Mouse (Mus musculus): ENCODE results near the gene Sord. TPM values are rescaled to one million over a fixed set of nuclear protein-coding genes. Genes with fewer than 3 reads are reported as not detected.
A peak's percentile ranks its signal among the peaks of the same experiment; 100 is the strongest.

Sord gene
- polyA plus RNA-seq, 1 experiment from 2014 or later: 20.5 TPM

DNA sequence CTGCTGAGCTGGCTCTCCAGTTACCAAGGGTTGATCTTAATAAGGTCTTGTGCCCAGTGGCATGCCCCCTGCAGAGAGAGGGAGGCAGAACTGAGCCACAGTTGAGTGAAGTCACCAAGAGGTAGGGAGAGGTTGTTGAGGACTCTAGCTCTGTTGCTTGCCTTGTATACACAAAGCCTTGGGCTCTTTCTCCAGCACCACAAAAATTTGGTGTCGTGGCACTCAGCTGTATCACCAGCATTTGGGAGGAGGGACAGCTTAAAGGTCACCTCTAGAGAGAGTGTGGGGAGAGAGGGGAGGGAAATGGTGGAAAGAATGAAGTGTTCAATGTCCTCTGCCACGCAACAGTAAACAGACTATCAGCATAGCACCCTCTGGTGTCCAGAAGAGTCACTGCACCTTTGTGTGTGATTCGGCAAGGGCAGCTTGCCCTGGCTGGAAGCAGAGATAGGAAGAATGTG lies 9.2 kb downstream of the Sord start:
- H3K27me3 ChIP-seq (replicated peaks): no peaks in the 10 kb centered on the region
- H3K4me2 ChIP-seq: no peak overlapping the region
- no peak overlapping the region for H3K4me3 ChIP-seq
- H3K4me1 ChIP-seq: no peaks in the 10 kb centered on the region
- 2% methylated on average over 3 of the region's 3 CpGs for WGBS
- H3K9me3 ChIP-seq: no peaks in the 10 kb centered on the region
- H3K36me3 ChIP-seq (replicated peaks): no peaks in the 10 kb centered on the region
- no peak overlapping the region for H3K27ac ChIP-seq
- peak; percentile 48 for ATAC-seq (replicated peaks)
- H3K9ac ChIP-seq: no peak overlapping the region

DNA sequence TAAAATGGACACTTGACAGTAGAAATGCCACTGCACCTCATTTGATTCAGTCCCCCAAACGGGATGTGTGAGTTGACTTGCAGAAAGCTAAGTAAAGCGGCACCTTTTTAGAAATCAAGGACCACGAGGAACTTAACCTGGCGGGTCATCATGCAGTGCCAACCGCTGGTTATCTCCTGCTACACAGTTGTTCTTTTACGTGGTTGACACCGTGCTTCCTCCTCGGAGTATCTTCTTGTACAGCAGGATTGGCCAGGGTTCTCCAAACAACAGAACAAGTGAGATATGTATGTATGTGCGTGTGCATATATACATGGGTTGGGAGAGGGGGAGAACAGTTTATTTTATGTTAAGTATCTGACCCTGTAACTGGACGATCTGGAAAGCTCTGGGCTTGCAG lies 13.2 kb downstream of the Sord start:
- H3K9me3 ChIP-seq: no peaks in the 10 kb centered on the region
- H3K4me3 ChIP-seq: no peak overlapping the region
- no peaks in the 10 kb centered on the region for H3K27me3 ChIP-seq (replicated peaks)
- H3K36me3 ChIP-seq (replicated peaks): no peaks in the 10 kb centered on the region
- no peak overlapping the region for H3K4me2 ChIP-seq
- no peaks in the 10 kb centered on the region for H3K4me1 ChIP-seq
- no peak overlapping the region for H3K27ac ChIP-seq
- no peak for ATAC-seq (replicated peaks)
- no peak overlapping the region for H3K9ac ChIP-seq
- 88% methylated on average over 10 of the region's 10 CpGs for WGBS

DNA sequence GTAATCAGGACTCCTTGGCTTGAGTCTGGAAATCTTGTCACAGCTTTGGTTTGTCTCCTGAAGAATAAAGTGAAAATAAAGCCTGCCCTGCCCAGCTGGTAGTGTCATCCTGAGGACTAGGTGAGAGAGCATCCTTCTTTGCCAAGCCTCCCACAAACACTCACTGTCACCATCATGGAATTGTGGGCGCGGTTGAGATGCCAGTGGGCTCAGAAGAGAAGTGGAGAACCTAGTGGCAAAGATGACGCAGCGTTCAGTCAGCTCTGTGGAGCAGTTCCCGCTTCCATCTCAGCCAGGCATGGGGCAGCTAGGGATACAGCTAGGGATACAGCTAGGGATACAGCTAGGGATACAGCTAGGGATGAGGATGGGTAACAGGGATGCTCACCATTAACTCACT lies 21.4 kb downstream of the Sord start:
- H3K27me3 ChIP-seq (replicated peaks): no peaks in the 10 kb centered on the region
- H3K9me3 ChIP-seq: no peaks in the 10 kb centered on the region
- H3K4me3 ChIP-seq: no peak overlapping the region
- H3K9ac ChIP-seq: no peak overlapping the region
- WGBS: 98% methylated on average over 5 of the region's 5 CpGs
- no peaks in the 10 kb centered on the region for H3K36me3 ChIP-seq (replicated peaks)
- ATAC-seq (replicated peaks): no peak
- no peak overlapping the region for H3K27ac ChIP-seq
- no peaks in the 10 kb centered on the region for H3K4me1 ChIP-seq
- no peak overlapping the region for H3K4me2 ChIP-seq

DNA sequence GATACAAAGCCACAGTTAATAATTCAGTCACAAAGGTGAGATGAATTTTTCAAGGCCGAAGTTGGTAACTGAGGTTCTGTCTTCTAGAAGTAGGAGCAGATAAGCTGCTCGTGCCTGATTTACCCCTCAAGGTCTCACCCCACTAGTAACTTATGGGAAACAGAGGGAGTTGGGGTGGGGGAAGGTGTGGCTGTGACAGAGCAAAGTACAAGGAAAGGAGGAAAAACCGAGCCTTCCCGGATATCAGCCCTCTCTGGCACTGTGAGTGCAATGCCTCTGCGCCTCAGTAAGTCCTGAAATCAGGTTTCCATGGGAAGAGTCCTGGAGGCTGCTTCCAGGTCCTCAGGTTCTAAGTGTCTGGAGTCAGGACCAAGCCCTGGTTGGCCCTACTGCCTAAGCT lies 26.2 kb downstream of the Sord start:
- peaks cover 16% of the 10 kb centered on the region for H3K4me1 ChIP-seq
- no peak for ATAC-seq (replicated peaks)
- no peaks in the 10 kb centered on the region for H3K9me3 ChIP-seq
- no peak overlapping the region for H3K4me2 ChIP-seq
- no peaks in the 10 kb centered on the region for H3K36me3 ChIP-seq (replicated peaks)
- H3K9ac ChIP-seq: no peak overlapping the region
- 92% methylated on average over 5 of the region's 5 CpGs for WGBS
- no peaks in the 10 kb centered on the region for H3K27me3 ChIP-seq (replicated peaks)
- H3K27ac ChIP-seq: no peak overlapping the region
- H3K4me3 ChIP-seq: no peak overlapping the region

DNA sequence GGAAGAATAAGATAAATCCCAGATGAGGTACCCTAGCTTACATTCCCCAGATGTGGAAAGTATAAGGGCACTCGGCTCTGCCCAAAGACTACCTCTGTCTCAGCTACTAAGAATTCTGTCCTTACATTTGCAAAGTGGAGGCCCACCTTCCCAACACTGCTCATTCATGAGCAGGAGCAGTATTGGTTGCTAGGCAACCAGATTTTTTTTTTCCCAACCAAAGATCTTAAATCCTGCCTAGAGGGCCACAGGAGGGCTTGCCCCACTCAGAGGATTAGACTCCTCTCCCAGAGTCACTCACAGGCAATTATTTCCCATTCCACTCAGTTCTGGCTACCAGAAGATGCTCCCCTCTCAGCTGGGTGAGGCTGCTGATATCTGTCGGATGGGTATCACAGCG lies 30.1 kb downstream of the Sord start:
- peak overlapping the region; percentile 70 for H3K27ac ChIP-seq

DNA sequence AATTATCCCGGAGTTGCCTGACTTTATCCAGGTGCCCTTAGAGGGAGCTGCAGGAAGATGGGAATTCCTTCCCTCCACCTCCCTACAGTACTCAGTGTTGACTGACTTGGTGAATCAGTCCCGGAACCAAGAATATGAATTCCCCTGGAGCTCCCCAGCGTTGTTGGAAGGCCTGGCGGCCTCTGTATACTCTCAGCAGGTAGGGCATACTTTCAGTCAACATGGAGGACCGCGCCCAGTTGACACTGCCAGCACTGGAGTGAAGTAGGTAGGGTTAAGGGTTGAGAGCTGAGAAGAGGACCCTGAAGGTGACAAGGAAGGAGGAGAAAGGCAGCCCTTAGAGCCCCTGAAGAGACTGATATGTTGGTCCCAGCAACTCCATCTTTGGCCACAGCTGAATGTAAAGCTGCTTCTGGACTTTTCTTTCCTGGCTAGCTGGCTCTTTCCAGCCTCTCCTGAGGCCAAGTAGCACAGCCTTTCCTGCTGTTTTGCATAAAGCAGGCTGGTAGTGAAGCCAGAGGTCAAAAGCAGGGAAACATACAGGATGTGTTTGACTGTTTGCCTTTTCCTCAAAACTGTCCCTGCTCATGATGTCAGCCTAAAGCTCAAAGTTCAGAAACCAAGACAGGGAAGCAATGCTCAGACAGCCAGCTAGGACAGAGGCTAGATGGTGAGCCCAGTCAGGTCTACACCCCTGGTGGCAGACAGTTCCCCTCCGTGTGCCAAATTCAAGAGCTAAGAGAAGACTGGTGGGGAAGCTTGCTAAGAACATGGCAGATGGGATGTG lies 32.1 kb downstream of the Sord start:
- 92% methylated on average over 7 of the region's 7 CpGs for WGBS
- H3K4me1 ChIP-seq: peaks cover 16% of the 10 kb centered on the region
- H3K27me3 ChIP-seq (replicated peaks): no peaks in the 10 kb centered on the region
- H3K4me2 ChIP-seq: no peak overlapping the region
- H3K36me3 ChIP-seq (replicated peaks): no peaks in the 10 kb centered on the region
- no peak overlapping the region for H3K9ac ChIP-seq
- H3K27ac ChIP-seq: no peak overlapping the region
- no peaks in the 10 kb centered on the region for H3K9me3 ChIP-seq
- ATAC-seq (replicated peaks): no peak
- H3K4me3 ChIP-seq: no peak overlapping the region

More for the DNA sequence above, 30.1 kb downstream of the Sord start:
- 21% methylated on average over 3 of the region's 3 CpGs for WGBS
- Histone ChIP-seq H3K36me3 (replicated peaks) (no peaks in the 10 kb centered on the region), H3K9me3 (no peaks in the 10 kb centered on the region), H3K4me1 (peaks cover 16% of the 10 kb centered on the region), H3K4me3 (no peak overlapping the region), H3K9ac (no peak overlapping the region), H3K4me2 (no peak overlapping the region), H3K27me3 (replicated peaks) (no peaks in the 10 kb centered on the region)
- peak; percentile 91 for ATAC-seq (replicated peaks)

DNA sequence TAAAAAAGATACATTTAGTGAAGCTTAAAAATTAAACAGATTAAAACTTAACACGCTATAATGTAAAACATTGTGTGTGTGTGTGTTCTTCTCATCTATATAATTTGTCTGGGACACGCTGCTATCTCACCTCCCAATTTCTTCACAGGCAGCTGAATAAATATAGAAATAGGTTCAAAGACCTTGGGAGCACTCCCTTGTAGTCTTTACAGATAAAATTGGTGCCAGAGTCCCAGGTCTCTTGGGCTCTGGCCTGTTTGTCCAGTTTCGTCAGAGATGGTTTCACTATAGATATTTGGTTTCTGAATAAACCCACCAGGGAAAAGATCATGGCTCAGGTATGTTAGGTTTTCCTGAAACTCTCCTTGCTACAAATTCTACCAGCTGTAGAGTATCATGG lies 44.2 kb downstream of the Sord start:
- Histone ChIP-seq H3K4me3 (no peak overlapping the region), H3K4me1 (no peaks in the 10 kb centered on the region), H3K4me2 (no peak overlapping the region), H3K27ac (no peak overlapping the region), H3K36me3 (replicated peaks) (no peaks in the 10 kb centered on the region), H3K9me3 (no peaks in the 10 kb centered on the region), H3K9ac (no peak overlapping the region), H3K27me3 (replicated peaks) (no peaks in the 10 kb centered on the region)
- 94% methylated on average over 3 of the region's 3 CpGs for WGBS
- no peak for ATAC-seq (replicated peaks)

DNA sequence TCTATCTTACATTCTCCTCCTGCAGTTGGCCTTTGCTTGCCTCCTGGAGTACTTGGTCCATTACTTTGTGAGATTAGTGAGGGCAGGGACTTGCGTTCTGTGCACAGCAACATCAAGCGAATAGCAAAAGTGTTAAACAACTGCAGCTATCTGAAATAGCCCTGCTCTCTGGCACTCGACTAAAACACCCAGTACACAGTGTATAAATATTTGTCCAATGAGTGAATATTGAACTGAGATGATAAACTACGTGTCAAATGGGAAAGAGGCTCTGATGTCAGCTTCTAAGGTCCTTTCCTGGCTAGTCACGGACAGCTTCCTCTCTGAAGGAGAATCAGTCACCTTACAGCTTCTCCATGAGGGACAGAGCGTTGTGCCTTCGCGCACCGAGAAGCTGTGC lies 49.5 kb downstream of the Sord start:
- Histone ChIP-seq H3K36me3 (replicated peaks) (no peaks in the 10 kb centered on the region), H3K4me3 (no peak overlapping the region), H3K27ac (no peak overlapping the region), H3K27me3 (replicated peaks) (no peaks in the 10 kb centered on the region), H3K9me3 (no peaks in the 10 kb centered on the region), H3K4me1 (no peaks in the 10 kb centered on the region), H3K4me2 (no peak overlapping the region), H3K9ac (no peak overlapping the region)
- no peak for ATAC-seq (replicated peaks)
- WGBS: 91% methylated on average over 9 of the region's 9 CpGs

DNA sequence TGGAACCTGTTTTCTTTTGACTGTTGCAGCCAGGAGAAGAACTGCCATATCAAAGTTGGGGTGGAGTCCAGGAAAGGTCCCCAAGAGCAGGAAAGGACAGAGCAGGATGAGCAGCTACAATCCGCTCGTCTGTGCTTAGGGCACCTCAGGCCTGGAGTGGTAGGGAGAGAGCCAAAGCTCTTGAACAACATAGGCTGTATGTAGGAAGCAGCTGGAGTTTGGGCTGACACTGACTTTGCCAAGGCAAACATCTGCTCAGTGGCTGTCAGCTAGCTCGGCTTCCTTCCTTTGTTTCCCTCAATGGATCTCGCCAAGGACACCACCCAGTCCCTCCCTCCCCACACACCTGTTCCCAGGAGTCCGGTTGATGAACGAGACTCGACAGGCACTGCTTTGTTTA lies 51.6 kb downstream of the Sord start:
- H3K36me3 ChIP-seq (replicated peaks): no peaks in the 10 kb centered on the region
- 61% methylated on average over 7 of the region's 7 CpGs for WGBS
- no peaks in the 10 kb centered on the region for H3K27me3 ChIP-seq (replicated peaks)
- H3K27ac ChIP-seq: no peak overlapping the region
- ATAC-seq (replicated peaks): no peak
- no peak overlapping the region for H3K4me2 ChIP-seq
- no peaks in the 10 kb centered on the region for H3K9me3 ChIP-seq
- H3K4me1 ChIP-seq: no peaks in the 10 kb centered on the region
- no peak overlapping the region for H3K9ac ChIP-seq
- H3K4me3 ChIP-seq: no peak overlapping the region

DNA sequence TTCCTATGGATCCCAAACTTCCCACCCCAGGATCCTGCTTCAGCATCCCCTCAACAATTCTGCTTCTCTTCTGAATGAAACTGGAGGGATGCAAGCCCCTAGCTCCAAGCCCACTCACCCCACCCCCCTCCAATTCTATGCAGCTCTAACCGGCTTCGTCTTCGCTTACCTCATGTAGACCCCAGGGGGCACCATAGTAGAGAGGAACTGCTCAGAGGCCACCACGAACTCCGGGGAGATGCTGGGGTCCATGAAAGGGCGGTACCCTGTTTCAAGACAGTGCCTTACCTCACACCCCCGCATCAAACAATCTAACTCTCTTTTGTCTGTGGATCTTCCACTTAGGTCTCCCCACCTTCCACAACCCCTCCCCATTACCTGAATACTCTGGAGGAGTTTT lies 60.4 kb downstream of the Sord start:
- Histone ChIP-seq H3K27ac (no peak overlapping the region), H3K4me3 (no peak overlapping the region), H3K9me3 (no peaks in the 10 kb centered on the region), H3K4me2 (no peak overlapping the region), H3K4me1 (peaks cover 26% of the 10 kb centered on the region), H3K36me3 (replicated peaks) (no peaks in the 10 kb centered on the region), H3K27me3 (replicated peaks) (peaks cover 59% of the 10 kb centered on the region), H3K9ac (no peak overlapping the region)
- ATAC-seq (replicated peaks): no peak
- WGBS: 7% methylated on average over 7 of the region's 7 CpGs

DNA sequence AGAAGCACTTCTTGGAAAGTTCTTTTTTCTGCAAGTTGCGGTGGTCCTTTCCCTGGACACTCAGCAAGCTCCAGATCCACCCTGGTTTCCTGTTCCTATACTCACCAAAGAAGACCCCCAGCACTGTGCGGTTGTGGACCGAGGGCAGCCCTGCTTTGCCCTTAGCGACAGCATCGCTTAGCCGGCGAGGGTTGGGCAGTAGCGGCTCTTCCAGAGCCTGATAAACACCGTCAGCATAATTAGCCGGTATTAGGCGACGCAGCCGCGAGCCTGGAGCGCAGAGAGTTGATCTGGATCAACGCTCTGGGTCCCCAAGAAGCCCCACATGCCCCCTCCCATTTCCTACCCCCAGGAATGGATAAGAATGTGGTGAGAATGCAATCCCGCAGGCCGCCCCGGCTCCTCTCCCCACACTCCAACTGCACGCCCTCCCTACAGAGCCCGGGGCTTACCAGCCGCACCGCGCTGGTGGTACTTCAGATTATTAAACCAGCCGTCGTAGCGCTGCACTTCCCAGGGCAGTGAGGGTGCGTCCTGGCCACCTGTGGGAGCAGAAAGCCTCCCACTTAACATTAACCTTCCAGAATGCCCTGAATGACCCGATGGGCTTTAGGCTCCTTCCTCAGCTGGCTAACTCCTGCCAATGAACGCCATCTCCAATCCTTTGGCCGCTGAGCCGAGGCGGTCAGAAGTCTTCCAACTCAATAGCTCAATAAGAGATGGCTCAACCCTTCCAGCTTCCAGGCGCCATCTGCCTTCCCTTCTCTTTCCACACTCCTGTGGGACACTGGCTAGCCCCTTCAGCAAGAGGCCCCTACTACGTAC lies 62.9 kb downstream of the Sord start:
- Histone ChIP-seq H3K4me1 (peaks cover 44% of the 10 kb centered on the region), H3K27me3 (replicated peaks) (peaks cover 81% of the 10 kb centered on the region)

DNA sequence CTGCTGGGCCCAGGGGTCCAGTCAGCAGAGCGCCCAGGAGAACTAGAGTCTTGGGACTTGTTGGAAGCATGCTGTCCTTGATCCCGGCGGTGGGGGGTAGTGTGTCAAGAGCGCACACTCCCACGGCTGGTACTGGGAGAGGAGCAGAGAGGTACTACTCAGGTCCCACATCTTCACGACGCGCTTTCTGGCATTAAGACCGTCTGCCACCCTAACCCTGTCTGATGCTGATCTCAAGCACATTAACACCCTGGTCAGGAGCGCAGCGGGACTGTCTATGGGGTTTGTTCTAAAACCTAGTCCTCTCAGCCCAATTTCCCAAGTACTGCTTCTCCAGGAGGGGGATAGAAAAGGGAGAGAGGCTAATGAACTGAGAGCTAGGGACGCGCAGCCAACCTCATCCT lies 63.5 kb downstream of the Sord start, which contains the start of gene Duox2:
Gene Duox2 (minus strand): TSS at position 354 of the 404 bp plus-strand sequence.
- no peak for ATAC-seq (replicated peaks)
- Histone ChIP-seq H3K4me1 (peaks cover 44% of the 10 kb centered on the region), H3K36me3 (replicated peaks) (no peaks in the 10 kb centered on the region), H3K4me2 (peak within 1 kb of the TSS; percentile 46), H3K4me3 (peak within 1 kb of the TSS; percentile 26), H3K9me3 (no peaks in the 10 kb centered on the region), H3K27me3 (replicated peaks) (peaks cover 87% of the 10 kb centered on the region), H3K27ac (no peak within 1 kb of the TSS), H3K9ac (no peak within 1 kb of the TSS)
- WGBS: 3% methylated on average over 13 of the region's 13 CpGs

More for the DNA sequence above, 62.9 kb downstream of the Sord start:
- ATAC-seq (replicated peaks): no peak
- H3K27ac ChIP-seq: no peak overlapping the region
- peak overlapping the region; percentile 46 for H3K4me2 ChIP-seq
- no peaks in the 10 kb centered on the region for H3K9me3 ChIP-seq
- 1% methylated on average over 35 of the region's 35 CpGs for WGBS
- no peak overlapping the region for H3K9ac ChIP-seq
- H3K4me3 ChIP-seq: peak overlapping the region; percentile 21
- H3K36me3 ChIP-seq (replicated peaks): no peaks in the 10 kb centered on the region
